Mouse (Mus musculus) cerebellum, adult 9-10 months (tissue): ENCODE measurements around the gene Ano6.
A peak's percentile ranks its signal among the peaks of the same experiment; 100 is the strongest.

Experiments
- DNase-seq: peaks from one replicate; pipeline ENCODE4 v3.0.0; 2022

Ano6 gene

DNA sequence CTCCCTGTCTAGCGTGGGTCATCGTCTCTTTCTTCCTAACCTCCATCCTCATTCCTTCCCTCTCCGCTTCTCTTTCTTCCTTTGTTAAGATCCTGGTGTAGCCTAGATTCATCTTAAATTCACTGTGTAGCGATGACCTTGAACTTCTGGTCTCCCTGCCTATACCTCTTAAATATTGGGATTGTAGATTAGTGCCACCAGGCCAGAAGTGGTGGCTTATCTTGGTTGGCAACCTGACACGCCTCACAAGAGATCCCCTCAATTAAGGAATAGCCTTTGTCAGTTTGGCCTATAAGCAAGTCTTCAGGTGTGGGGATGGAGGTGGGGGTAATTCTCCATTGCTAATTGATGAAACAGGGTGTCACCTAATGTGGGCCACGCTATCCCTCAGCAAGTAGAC is 107.8 kb downstream of the Ano6 start:
- no peak for DNase-seq

DNA sequence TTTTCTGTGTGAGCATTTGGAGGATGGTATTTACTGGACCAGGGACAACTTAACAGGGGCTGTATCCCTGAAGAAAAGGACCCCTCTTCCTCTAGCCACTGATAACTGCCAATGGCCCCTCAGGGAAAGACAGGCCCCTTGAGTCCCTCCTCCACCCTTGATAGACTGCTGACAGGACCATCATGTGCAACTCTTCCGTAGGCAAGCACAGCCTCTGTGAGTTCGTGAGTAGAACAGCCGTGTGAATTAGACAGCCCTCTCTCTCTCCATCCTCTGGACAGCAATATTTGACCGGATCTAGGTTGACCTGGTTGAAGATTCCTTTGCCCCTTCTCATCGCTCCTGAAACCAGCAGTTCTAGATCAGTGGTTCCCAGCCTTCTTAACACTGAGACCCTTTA is 111.8 kb downstream of the Ano6 start:
- DNase-seq = no peak

DNA sequence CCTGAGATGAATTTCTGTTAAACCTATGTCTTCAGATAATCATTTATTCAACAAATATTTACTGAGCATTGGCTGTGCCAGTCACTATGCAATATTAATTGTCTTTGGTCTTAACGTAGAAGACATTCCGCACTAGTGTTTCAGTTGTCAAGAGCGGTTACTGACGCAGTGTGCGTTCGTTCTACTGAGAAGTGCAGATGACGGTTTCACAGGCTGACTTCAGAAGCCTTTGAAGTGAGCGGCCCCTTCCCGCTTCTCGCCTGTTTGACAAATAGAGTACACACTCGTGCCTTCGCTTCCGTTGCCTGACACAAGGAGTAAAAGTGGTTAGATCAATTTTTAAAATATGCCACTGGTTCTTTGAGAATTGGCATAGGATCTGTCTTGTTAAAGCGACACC is 113.6 kb downstream of the Ano6 start:
- no peak for DNase-seq

DNA sequence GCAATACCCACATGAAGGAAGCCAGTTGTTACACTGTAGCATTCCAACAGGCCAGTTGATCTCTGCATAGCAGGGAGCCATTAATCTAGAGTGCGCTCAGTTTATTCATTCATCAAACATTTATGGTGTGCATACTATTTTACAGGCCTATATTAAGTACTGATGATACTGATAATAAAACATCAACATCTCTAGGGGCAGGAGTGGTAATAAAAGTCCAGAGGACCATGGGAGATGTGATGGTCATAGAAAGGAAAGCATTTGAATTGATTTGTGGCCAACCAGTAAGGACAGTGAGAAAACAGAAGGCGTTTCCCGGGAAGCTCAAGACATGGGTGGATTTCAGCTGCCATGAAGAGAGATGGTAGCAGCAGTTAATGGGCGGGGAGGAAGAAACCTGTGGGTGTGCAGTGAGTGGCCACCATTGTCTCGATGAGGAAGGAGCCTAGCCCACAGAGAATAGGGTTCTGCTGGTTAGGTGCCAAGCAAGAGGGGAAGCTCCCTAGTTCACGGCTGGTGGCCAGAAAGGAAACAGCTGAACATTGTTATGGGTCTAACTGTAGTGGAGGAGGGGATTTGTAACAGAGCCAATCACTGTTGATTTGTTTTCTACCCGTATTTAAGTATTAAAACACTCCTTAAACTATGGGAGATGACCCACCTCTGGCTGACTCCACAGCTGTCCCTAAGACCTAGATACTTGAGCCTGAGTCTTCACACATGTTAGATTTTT is 115.5 kb downstream of the Ano6 start:
- DNase-seq = peak; percentile 4

DNA sequence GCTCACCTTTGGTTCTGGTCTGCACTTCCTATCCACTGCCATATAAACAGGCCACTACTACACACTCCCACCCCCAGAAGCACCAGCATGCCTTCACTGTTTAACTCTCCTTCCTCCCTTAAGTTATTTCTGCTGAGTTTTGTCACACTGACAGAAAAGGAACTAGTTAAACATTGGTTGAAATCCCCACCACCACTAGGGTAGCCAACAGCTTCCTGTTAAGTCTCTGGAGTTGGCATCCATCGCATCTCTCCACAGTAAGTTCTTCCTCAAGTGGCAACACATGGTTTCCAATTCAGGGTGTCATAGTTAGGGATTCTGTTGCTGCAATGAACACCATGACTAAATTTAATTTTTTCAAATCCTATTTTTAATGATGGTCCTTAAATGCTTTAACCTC is 116.2 kb downstream of the Ano6 start:
- no peak for DNase-seq

DNA sequence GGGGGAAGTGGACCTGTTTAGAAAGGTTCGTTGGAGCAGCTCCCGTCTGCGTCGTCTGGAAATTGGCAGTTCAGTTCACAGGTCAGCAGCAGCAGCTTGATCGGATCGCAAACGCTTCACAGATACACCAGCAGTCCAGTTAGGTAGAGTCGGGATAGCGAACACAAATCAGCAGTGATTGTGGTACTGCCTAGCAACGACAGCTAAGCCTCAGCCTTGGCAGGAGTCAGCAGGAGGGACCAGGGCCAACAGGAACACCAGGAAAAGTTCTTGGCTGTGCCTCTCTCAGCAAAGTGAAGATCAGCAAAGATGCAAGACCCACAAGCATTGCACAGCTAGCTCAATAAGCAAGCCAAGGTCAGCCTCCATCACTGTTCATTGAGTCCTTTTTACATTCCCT is 116.7 kb downstream of the Ano6 start:
- DNase-seq = no peak

DNA sequence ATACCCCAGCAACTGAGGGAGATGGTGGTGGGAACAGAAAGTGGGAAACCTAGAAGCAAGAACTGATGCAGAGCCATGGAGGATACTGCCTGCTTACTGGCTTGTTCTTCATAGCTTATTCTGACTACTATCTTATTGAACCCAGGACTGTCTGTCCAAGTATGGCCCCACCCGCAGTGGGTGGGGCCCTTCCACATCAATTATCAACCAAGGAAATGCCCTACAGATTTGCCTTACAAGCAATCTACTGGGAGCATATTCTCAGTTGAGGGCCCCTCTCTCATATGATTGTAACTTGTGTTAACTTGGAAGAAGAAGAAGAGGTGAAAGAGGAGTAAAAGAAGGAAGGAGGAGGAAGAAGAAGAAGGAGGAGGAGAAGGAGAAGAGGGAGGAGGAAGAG is 117.3 kb downstream of the Ano6 start:
- no peak for DNase-seq

DNA sequence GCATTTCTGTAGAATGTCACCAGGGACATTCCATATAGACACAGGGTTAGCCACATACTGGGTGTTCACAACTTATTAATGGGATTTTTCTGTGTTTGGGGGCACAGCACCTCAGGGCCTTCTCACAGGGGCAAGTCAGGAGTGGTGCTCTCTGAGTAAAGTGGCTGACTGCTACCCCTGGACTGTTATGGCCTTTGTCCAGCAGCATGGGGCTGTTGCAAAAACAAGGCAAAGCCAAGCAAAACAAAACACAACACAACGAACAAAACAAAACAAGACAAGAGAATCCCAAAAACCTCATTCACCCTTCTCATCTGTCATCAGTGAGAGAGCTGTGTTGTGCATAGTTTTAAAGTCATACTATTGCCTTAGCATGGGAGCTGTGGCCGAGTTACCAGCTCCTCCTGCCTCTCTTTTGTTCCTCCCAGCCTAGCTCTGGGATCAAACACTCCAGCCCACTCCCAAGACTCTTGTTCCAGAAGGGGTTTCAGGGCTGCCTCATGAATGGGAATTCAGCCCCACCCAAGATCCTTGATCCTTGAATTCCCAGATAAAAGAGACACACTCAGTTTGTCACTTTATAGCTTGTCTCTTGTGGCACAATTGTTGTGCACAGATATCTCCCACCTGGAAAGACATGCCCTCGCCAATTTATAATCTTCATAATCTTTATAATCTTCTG is 119.6 kb downstream of the Ano6 start:
- no peak for DNase-seq

DNA sequence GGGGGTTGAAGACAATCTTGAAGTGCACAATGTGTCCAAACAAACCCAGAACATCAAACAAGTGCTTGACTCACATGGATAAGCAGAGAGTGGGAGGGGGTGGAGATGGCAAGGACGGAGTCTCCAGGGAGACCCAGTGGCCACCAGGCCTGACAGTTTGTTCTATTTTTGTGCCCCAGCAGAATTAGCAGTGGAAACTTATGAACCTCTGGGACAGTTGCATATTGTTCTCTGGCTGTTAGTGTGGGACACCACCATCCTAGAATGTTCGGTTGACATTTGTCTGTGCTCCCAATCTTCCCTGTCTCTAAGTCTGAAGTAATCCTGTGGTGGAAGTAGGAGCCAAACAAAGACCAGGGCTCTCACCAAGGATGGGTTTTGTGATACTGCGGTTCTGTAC is 124.3 kb downstream of the Ano6 start:
- DNase-seq = no peak

DNA sequence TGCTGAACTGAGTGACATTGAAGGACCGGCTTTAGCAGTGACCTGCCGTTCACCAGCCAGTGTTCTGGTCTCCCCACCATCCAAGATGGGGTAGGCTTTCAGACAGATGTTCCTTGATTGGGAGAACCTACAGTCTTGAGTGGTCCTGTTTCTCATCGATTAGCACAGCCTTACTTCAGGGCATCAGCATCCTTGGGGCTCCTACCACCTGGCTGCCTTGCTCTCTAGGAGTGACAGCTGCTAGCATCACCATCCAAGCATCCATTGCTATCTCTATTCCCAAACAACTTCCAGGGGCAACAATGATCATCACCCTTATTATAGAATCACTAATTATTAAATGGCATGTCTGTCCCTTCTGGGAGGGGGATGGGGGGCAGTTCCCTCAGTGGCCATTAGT is 124.8 kb downstream of the Ano6 start:
- no peak for DNase-seq

DNA sequence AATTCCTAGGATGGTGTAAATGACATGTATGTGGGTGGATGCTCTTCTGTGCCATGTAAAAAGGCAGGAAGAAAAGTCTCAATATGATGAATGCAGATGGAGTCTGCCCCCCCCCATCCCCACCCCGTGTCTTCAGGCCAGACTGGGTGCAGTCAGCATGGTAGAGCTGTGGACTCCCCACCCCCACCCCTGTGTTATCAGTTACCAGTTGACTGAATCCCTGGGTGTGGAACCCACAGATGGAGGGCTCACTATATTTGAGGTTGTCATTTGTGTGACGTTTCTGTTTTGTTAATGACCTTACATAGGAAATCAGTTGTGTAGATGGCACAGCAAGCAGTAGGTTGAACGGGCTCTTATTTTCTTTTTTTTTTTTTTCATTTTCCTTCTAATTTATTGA is 126.7 kb downstream of the Ano6 start:
- no peak for DNase-seq

DNA sequence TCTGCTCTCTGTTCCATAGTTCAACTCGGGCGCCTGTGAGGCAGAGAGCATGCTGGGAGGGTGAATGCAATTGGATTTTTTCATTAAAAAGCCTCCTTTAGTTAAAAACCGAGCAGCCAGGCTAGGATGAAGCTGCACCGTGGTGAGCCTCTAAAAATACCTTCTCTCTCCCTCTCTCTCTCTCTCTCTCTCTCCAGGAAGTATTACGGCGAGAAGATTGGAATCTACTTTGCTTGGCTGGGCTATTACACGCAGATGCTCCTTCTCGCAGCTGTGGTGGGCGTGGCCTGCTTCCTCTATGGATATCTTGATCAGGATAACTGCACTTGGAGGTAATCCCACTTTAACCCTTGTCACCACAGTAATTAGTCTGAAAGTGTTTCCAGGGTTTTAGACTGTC is 129.4 kb downstream of the Ano6 start:
- no peak for DNase-seq

DNA sequence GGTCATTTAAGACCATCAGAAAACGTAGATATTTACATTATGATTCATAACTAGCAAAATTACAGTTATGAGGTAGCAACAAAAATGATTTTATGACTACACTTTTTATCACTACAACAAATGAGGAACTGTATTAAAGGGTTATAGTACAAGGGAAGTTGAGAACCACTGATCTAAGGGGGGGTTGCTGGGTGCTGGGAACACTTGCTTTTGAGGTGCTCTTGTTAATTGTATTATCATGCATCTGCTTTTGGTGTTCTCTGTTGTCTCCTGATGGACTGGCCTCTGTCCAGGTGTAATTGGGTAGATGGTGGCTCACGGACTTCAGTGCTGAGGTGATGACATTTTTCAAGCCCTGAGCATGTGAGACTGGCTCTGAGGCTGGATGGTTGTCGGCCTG is 130.4 kb downstream of the Ano6 start:
- no peak for DNase-seq

DNA sequence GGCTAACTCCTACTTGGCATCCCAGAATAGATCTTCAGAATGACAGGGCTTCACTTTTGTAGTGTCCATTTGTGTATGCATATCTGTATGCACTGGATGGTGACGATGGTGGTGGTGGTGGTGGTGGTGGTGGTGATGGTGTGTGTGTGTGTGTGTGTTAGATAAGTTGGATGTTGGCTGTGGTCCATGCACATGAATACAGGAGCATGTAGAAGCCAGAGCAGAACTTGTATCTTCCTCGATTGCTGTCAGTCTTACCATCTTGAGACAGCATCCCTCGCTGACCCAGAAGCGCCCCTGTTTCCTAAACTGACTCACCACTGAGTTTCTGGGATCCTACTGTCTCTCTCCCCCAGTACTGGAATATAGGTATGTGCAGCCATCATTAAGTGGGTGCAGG is 131.0 kb downstream of the Ano6 start:
- no peak for DNase-seq

DNA sequence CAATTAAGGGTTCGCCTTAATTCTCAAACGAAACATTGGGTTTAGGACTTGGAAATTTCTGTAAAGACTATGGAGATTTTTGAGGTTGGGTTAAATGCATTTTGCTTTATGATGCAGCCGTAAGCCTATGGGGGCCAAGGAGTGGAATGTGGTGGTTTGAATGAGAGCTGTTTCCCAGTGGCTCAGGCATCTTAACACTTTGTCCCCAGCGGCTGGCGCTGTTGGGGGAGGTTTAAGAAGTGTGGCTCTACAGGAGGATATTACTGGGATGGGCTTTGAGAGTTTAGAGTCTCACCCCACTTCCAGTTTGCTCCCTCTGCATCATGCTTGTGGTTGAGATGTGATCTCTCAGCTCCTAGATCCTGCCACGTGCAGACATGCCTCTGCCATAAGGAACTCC is 131.9 kb downstream of the Ano6 start:
- no peak for DNase-seq

DNA sequence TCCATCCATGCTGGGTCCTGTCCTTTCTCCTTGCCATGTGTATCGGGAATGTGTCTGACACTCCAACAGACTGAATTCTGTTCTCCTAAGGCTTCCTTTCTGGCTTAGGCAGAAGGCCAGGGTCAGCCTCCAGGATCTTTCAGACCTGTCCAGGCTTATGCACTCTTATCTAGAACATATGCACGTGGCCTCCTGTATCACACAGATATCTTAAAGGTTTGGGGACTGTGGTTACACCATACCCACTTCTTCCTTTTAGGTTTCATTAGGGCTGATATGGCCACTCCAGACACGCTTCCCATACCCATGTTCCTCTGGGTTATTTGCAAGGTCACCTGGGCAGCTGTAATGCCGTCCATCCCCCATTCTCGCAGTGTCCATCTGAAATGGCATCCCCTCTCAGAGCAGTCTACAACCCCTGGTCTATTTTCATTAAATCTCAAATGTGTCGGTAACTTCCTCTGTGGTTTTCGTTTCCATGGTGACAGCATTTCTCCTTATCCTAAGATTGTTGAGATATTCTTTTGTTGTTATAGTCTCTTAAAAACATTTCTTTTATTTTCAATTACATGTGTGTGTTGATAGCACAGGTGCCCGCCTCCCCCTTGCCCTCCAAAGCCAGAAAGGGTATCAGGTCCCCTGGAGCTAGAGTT is 134.8 kb downstream of the Ano6 start:
- DNase-seq = no peak

DNA sequence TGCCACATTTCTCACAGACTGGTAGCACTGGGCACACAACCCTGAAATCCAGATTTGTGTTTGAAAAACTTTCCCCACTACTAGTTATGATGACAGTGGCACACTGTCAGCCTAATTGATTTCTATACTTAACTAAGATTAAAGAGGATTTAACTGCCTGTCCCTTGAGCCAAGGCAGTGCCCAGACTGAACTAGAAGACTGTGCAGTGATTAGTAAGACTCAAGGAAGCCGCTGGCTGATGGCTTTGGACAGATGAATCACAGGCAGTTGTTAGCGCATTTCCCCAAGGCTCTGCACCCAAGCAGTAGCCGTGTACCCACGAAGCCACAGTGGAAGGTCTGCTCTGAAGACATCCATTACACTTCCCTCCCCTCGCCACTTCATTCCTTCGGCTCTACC is 138.4 kb downstream of the Ano6 start:
- no peak for DNase-seq

DNA sequence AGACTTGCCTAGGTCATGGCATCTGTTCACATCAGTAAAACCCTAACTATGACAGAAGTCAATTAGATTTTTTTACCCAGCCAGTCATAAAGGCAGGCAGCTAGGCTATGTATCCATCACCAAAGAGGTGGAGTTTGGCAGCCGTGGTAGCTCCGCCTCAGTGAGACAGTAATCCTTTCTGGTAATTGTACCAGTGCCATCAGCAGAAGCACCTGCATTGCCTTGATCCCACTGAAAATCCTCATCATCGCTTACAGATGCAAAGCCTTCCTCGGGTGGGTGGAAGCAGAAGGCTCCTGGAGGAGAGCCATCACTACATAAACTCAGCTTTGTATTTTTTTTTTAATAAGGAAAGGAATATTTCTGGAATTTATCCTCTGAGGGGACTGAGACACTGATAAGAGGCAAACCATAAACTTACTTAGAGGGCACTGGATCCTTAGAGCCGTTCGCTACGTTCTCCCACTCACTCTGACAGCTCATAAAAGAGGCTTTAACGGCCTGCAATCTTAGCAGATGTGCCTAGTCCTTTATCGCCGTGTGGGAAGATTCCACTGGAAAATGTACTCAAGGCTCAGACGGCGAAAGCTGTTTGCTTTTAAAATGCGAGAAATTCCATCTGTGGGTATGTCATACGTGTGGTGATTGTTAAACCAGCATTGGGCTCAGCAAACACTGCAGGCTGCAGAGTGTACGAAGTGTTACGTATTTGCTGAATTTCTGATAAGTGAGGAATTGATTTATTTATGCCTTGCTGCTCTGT is 140.6 kb downstream of the Ano6 start:
- DNase-seq = no peak

DNA sequence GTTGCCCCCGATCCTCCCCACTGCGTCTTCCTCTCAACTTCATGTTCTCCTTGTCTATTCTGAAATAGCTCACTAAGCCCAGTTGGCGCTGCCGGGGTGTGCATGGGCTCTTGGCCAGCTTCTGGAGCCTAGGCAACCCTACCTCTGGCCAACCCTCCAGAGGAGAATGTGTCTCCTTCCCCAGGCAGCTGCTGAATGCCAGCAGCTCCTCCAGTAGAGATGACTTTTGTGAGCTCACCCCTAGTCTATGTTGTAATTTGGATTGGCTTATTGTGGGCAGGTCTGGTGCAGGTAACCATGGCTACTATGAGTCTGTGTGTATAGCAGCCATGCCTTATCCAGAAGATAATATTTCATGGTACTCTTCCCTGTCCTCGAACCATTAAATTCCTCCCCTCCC is 141.7 kb downstream of the Ano6 start:
- DNase-seq = peak; percentile 12

DNA sequence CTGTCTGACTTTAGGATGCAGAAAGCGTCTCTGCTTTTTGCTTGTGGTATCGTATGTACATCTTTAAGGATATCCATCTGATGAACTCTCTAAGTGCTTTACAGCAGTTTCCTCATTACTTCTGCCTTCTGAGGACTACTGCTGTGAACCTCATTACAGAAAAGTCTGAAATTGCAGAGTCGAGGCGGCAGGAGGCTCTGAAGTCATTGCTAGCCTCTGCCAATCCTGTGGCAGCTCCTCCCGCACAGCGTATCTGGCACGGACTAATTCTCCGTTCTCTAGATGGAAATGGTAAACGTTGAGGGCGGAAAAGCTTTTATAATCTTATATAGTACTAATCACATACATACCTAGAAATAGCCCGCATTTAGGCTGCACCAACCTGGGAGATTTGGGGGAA is 144.5 kb downstream of the Ano6 start:
- peak; percentile 10 for DNase-seq

DNA sequence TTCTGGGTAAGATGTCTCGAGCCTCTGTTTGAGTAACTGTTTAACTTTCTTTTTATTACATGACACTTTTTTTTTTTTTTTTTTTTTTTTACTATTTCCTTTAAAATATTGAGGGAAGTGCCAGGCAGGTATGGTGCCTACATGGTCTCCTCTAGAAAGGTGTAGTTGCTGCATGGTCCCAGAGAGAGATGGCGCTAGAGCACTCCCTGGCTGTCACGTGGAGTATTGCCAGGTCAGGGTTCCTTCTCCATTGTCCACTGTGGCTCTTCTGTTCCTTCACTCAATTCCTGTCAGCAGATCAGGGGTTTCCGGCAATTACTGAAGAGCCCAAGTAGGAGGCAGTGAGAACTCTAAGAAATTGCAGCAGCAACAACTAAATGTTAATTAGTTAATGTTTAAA is 152.8 kb downstream of the Ano6 start:
- DNase-seq = no peak

DNA sequence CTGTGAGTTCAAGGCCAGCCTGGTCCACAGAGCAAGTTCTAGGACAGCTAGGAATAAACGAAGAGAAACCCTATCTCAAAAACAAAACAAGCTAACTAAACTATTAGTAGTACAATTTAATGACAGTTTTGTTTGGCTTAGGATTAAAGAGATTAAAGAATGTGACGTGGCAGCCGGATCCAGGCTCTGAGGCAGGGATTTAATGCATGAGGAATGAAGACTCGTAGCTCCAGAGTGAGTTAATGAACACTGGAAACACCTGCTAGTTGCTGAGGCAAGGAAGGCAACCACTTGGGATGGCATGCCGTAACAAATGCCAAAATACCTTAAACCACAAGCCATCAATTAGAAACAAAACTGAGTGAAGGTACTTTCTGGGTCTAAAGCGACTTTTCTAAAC is 153.7 kb downstream of the Ano6 start:
- no peak for DNase-seq

DNA sequence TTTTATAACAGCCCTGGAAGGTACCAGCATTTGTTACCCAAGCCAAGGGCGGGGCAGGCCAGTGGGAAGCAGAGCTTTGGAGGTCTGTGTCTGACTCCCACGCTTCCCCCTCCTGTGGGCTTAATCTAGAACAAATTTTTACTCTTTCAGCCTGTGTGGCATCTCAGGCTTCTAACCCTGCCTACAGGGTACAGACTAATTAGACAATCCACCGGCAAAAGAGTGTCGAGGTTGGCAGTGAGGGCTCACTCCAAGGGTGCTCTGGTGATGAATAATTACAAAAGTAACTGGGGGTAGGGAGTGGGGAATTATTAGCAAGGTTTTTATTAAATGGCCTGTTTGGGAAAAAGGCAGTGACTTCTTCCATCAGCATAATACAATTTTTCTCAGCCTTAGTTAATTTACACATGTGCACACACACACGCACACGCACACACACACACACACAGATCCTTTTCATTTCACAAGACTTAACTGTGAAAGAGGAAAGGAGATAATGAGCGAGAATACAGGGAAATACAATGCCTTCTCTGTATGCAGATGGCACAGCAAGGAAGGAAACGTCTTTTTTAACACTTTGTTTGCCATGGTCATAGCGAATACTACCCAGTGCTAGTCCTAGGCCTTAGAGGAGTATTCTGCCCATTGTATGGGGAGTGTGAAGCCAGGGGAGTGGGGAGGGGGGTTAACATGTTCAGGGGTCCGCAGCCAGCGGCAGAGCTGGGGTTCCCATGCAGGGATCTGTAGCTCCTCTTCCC is 155.5 kb downstream of the Ano6 start:
- no peak for DNase-seq
